Mouse (Mus musculus) forebrain, postnatal 0 days (tissue): ENCODE measurements at regions not wholly inside any gene's neighbourhood (a gene's known extent, or its start where the extent isn't known, plus 50 kb on each side); places are given as distances from the start of the nearest gene placed in this dataset.

ENCODE experiments used
- ATAC-seq: fragments of 200-750 bp; cut with Nextera tagmentation; 2 replicates; pipeline ENCODE4 v1.8.0; 2017; ENCODE audit warnings: mild to moderate bottlenecking, moderate library complexity
- DNase-seq: peaks from one replicate; pipeline ENCODE4 v3.0.0-alpha.2; 2015
- H3K27ac ChIP-seq: fragments of 300-500 bp; sonication (generic); 2 replicates; pipeline ENCODE4 v1.5.1; 2014; ENCODE audit warnings: low read depth, mild to moderate bottlenecking, antibody characterized with exemption, low read length, moderate library complexity, mixed read lengths
- H3K27me3 ChIP-seq: fragments of 300-500 bp; sonication (generic); 2 replicates; pipeline ENCODE4 v1.6.1; 2014; ENCODE audit warnings: mild to moderate bottlenecking, low read length, mixed read lengths; ENCODE audit not compliant: insufficient read depth
- H3K36me3 ChIP-seq: fragments of 300-500 bp; sonication (generic); 2 replicates; pipeline ENCODE4 v1.6.1; 2014; ENCODE audit warnings: mild to moderate bottlenecking, moderate library complexity; ENCODE audit not compliant: insufficient read depth
- H3K4me1 ChIP-seq: fragments of 300-500 bp; sonication (generic); 2 replicates; pipeline ENCODE4 v1.6.1; 2014; ENCODE audit warnings: antibody characterized with exemption; ENCODE audit not compliant: insufficient read depth
- H3K4me2 ChIP-seq: fragments of 300-500 bp; sonication (generic); 2 replicates; pipeline ENCODE4 v1.6.1; 2014; ENCODE audit warnings: low read depth, mild to moderate bottlenecking, moderate library complexity
- H3K4me3 ChIP-seq: fragments of 300-500 bp; sonication (generic); 2 replicates; pipeline ENCODE4 v1.5.1; 2014; ENCODE audit warnings: low read depth, low read length, mixed read lengths
- H3K9ac ChIP-seq: fragments of 300-500 bp; sonication (generic); 2 replicates; pipeline ENCODE4 v1.6.1; 2014; ENCODE audit warnings: mild to moderate bottlenecking
- H3K9me3 ChIP-seq: fragments of 300-500 bp; sonication (generic); 2 replicates; pipeline ENCODE4 v1.6.1; 2016; ENCODE audit warnings: low read length
- CTCF ChIP-seq: sonication (generic); IDR thresholded peaks from 2 replicates; pipeline ENCODE4 v1.5.1; 2016; ENCODE audit warnings: antibody characterized with exemption, control low read depth, low read depth
- WGBS: fragments of 180-500 bp; shearing (Covaris S2); extraction: QIAGEN DNeasy Blood & Tissue Kit; methylation state at CpG from one replicate; pipeline ENCODE4 v1.1.7; 2014; 5-methylcytosine and 5-hydroxymethylcytosine counted together

DNA sequence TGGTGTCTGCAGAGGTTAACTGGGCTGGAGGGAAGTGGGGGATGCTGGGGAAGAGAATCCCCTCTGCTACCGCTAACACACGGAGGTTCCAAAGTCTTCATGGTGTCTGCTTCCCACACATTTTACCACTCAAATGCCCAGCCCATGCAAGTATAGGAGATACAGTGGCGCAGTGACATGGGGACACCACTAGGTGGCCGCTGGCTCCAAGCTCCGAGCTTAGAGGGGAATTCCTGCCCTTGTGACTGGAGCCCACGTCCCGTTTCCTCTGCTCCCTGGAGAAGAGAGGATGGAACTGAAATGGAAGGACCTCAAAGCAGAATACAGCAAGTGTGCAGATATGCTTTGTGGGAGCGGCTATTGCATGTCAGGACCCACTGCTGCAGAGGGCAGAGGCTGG, 218.2 kb downstream of the Cyp26b1 start:
- H3K9ac ChIP-seq, result no peak overlapping the region
- H3K4me3 ChIP-seq, result no peak overlapping the region
- no peak overlapping the region for H3K4me2 ChIP-seq
- no peaks in the 10 kb centered on the region for H3K27me3 ChIP-seq
- no peak overlapping the region for H3K27ac ChIP-seq
- no peaks in the 10 kb centered on the region for H3K9me3 ChIP-seq
- TF ChIP-seq CTCF, result peak; percentile 85
- H3K36me3 ChIP-seq, result no peaks in the 10 kb centered on the region
- WGBS, result 22% methylated on average over 8 of the region's 8 CpGs
- ATAC-seq (no peak), DNase-seq (peak; percentile 64)
- H3K4me1 ChIP-seq, result no peaks in the 10 kb centered on the region

DNA sequence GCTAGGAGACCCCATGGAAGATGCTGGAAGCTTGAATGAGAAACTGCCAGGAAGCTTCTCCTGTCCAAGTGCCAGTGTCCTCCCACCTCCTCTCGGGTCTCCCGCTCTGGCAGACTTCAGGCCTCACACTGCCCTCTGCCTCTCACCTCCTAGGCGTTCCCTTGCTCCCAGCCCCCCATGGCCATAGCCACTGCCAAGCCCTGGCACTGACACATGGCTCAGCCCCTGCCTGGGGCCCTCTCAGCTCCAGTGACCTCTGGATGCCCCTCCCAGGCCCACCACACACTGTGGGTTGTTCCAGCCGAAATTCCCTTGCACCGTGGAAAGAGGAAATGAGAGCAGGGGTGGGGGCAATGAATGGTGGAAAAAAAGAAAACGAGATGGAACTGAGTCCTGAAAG, 227.3 kb downstream of the Cyp26b1 start:
- Histone ChIP-seq H3K27ac (no peak overlapping the region), H3K27me3 (no peaks in the 10 kb centered on the region), H3K4me2 (no peak overlapping the region), H3K9me3 (no peaks in the 10 kb centered on the region), H3K4me3 (no peak overlapping the region), H3K36me3 (no peaks in the 10 kb centered on the region), H3K9ac (no peak overlapping the region), H3K4me1 (no peaks in the 10 kb centered on the region)
- 51% methylated on average over 6 of the region's 6 CpGs for WGBS
- no peak for ATAC-seq
- no peak for TF ChIP-seq CTCF
- no peak for DNase-seq

DNA sequence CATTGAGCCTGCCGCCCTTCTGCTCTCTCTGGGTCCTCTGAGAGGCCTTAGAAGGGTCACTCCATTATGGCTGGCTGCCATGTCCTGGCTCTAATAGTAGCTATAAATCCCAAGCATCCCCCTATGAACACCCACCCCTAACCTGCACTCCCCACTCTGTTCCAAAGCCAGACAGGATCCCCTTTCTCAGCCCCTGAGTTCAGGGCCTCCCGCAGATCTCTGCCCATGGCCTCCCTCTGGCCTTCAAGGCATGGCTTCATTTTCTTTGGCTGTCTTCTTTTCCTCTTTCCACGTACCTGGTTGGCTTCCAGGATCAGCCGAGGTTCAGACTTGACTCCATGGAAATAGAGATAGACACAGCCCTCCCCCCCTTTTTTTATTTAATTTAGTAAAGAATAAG, 227.8 kb downstream of the Cyp26b1 start:
- Histone ChIP-seq H3K27me3 (no peaks in the 10 kb centered on the region), H3K4me2 (no peak overlapping the region), H3K4me1 (no peaks in the 10 kb centered on the region), H3K9ac (no peak overlapping the region), H3K36me3 (no peaks in the 10 kb centered on the region), H3K9me3 (no peaks in the 10 kb centered on the region), H3K27ac (no peak overlapping the region), H3K4me3 (no peak overlapping the region)
- DNase-seq (no peak), ATAC-seq (no peak)
- TF ChIP-seq CTCF, result no peak
- 72% methylated on average over 4 of the region's 4 CpGs for WGBS

DNA sequence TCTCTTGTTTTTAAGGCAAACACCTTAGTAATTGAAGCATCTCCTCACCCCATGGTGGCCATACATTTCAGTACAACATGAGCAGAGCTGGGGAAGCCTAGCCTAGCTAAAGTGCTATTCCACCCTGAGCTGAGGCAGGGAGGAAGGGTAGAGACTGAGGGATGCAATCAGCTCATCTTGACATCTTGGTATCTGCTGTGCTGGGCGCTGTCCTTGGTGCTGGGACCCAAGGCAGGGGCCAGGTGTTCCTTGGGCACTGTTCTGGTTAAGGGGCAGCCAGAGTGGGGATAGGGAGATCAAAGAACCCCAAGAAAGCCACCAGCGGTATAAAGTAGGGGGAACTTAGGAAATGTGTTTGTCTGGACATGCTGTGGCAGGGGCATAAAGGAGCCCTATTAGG, 228.7 kb downstream of the Cyp26b1 start:
- Histone ChIP-seq H3K36me3 (no peaks in the 10 kb centered on the region), H3K4me3 (no peak overlapping the region), H3K4me2 (no peak overlapping the region), H3K9me3 (no peaks in the 10 kb centered on the region), H3K27ac (no peak overlapping the region), H3K9ac (no peak overlapping the region), H3K4me1 (no peaks in the 10 kb centered on the region), H3K27me3 (no peaks in the 10 kb centered on the region)
- whole genome bisulfite sequencing, result 24% methylated on average over 2 of the region's 2 CpGs
- no peak for TF ChIP-seq CTCF
- ATAC-seq, result no peak
- DNase-seq, result no peak

DNA sequence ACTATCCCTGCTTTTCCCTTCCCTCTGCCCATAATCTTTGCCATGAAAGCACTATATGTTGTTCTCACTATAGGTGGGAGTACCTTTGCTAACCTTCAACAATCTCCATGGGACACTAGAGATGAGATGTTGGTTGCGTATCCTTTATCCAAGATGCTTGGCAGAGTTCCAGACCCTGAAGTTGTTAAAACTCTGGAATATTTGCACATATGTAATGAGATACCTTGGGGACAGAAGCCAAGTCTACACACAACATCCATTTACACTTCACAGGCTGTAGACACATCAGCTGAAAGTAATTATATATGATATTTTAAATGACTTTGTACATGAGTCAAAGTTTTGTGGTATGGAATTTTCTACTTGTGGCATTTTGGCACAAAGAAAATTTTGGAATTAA, 231.4 kb downstream of the Cyp26b1 start:
- DNase-seq (no peak), ATAC-seq (no peak)
- Histone ChIP-seq H3K36me3 (no peaks in the 10 kb centered on the region), H3K4me1 (no peaks in the 10 kb centered on the region), H3K27me3 (no peaks in the 10 kb centered on the region), H3K27ac (no peak overlapping the region), H3K9me3 (no peaks in the 10 kb centered on the region), H3K4me3 (no peak overlapping the region), H3K9ac (no peak overlapping the region), H3K4me2 (no peak overlapping the region)
- no peak for TF ChIP-seq CTCF
- WGBS, result 76% methylated on average over 1 of the region's 1 CpGs

DNA sequence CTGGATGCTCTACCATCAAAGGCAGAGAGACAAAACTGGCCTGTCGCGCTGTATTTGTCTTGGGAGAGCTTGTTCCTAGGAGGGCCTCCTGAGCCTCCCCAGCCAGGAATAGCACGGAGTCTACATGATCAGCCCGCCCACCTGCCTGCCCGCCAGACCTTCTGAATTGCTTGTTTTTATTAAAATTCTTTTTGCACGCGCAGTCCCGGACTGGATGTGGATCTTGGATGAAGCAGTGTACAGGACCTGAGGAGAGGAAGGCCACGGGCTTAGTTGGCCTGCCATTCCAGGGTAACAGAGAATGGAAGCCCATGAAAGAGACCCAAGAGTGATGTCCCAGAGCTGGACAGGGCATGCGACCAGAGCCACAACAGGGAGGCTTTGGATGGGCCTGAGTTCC, 235.8 kb downstream of the Cyp26b1 start:
- TF ChIP-seq CTCF, result no peak
- Histone ChIP-seq H3K9ac (no peak overlapping the region), H3K27ac (no peak overlapping the region), H3K4me1 (no peaks in the 10 kb centered on the region), H3K27me3 (no peaks in the 10 kb centered on the region), H3K9me3 (no peaks in the 10 kb centered on the region), H3K4me3 (no peak overlapping the region), H3K4me2 (no peak overlapping the region), H3K36me3 (no peaks in the 10 kb centered on the region)
- DNase-seq, result no peak
- whole genome bisulfite sequencing, result 86% methylated on average over 10 of the region's 10 CpGs
- ATAC-seq, result no peak

DNA sequence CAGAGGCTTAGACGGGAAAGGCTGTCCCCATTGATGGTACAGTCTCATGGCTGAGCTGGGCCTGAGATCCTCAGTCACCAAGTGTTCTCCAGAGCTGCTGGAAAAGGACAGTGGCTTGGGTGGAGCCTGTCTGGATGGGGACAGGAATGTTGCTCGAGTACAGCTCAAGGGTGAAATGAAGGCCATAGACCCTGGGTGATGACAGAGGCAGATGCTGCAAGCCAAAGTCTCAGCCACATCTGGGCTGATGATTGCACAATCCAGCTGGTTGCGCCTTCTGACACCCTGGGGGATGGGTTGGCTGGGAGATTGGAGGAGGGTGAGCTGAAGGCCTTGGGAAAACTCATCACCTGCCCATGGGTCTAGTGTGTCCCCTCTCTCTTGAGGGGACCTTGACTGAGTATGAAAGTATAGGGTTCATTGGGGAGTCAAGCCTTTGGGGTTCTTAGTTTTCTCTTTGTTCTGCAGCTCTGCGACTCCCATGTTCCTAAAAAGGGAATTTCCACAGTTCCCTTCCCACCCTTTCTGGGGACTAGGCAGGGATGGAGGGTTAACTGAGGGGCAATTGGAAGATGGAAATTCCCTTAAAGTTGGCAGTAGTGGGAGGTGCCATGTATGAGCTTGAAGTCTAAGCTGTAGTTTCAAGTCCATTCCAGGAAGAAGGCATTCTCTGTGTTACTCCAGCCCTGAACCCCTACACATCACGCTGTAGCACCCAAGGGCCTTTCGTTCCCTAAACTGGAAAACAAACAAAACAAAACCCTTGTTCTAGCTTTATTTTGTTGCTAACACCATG, 240.1 kb downstream of the Cyp26b1 start:
- no peaks in the 10 kb centered on the region for H3K4me1 ChIP-seq
- DNase-seq (no peak), ATAC-seq (no peak)
- H3K9ac ChIP-seq, result no peak overlapping the region
- H3K4me3 ChIP-seq, result no peak overlapping the region
- H3K36me3 ChIP-seq, result no peaks in the 10 kb centered on the region
- 89% methylated on average over 6 of the region's 6 CpGs for WGBS
- no peaks in the 10 kb centered on the region for H3K27me3 ChIP-seq
- no peak overlapping the region for H3K27ac ChIP-seq
- no peak overlapping the region for H3K4me2 ChIP-seq
- no peak for TF ChIP-seq CTCF
- H3K9me3 ChIP-seq, result no peaks in the 10 kb centered on the region
